Mouse (Mus musculus) adrenal gland, adult (tissue): ENCODE measurements at regions not wholly inside any gene's neighbourhood (a gene's known extent, or its start where the extent isn't known, plus 50 kb on each side); places are given as distances from the start of the nearest gene placed in this dataset.

Source experiments
- DNase-seq, 2 experiments: peaks; one replicate each; pipeline ENCODE4 v3.0.0; 2022 to 2023; ENCODE audit warnings: low spot score in 1 of 2; ENCODE audit not compliant: inconsistent age in 2 of 2

- DNase-seq: no peak
These were observed 141.6 kb upstream of the Fstl4 start for GRCm38 (mm10) chr11:52622861-52623260.

- DNase-seq: no peak
These were observed 135.6 kb upstream of the Fstl4 start for GRCm38 (mm10) chr11:52628875-52629274.

- peak in 1 of 2 experiments; percentile 57 for DNase-seq
These were observed 134.7 kb upstream of the Fstl4 start for GRCm38 (mm10) chr11:52629776-52630175.

- peak in 1 of 2 experiments; percentile 44 for DNase-seq
These were observed 132.9 kb upstream of the Fstl4 start for GRCm38 (mm10) chr11:52631579-52631978.

GRCm38 (mm10) chr11:52634189-52634588 lies 130.2 kb upstream of the Fstl4 start:
- no peak for DNase-seq

- no peak for DNase-seq
These were observed 128.6 kb upstream of the Fstl4 start for GRCm38 (mm10) chr11:52635716-52636389.

GRCm38 (mm10) chr11:52638939-52639338 lies 125.5 kb upstream of the Fstl4 start:
- DNase-seq: no peak

GRCm38 (mm10) chr11:52641725-52642338 lies 122.6 kb upstream of the Fstl4 start:
- DNase-seq: peak; percentile 15 to 33

GRCm38 (mm10) chr11:52644081-52644768 lies 120.2 kb upstream of the Fstl4 start:
- no peak for DNase-seq

GRCm38 (mm10) chr11:52648176-52648839 lies 116.1 kb upstream of the Fstl4 start:
- DNase-seq: peak; percentile 21 to 70

GRCm38 (mm10) chr11:52648849-52649400 lies 115.5 kb upstream of the Fstl4 start:
- DNase-seq: peak; percentile 60 to 77

- DNase-seq: no peak
These were observed 109.8 kb upstream of the Fstl4 start for GRCm38 (mm10) chr11:52654640-52655039.

- DNase-seq: peak; percentile 44 to 59
These were observed 108.5 kb upstream of the Fstl4 start for GRCm38 (mm10) chr11:52655720-52656474.

- no peak for DNase-seq
These were observed 103.2 kb upstream of the Fstl4 start for GRCm38 (mm10) chr11:52661234-52661633.

- DNase-seq: no peak
These were observed 102.4 kb upstream of the Fstl4 start for GRCm38 (mm10) chr11:52661894-52662593.

- DNase-seq: no peak
These were observed 99.1 kb upstream of the Fstl4 start for GRCm38 (mm10) chr11:52665343-52665742.

- DNase-seq: no peak
These were observed 89.4 kb upstream of the Fstl4 start for GRCm38 (mm10) chr11:52675022-52675421.

GRCm38 (mm10) chr11:52678259-52678658 lies 86.2 kb upstream of the Fstl4 start:
- no peak for DNase-seq

- no peak for DNase-seq
These were observed 79.0 kb upstream of the Fstl4 start for GRCm38 (mm10) chr11:52685436-52685835.

GRCm38 (mm10) chr11:52692701-52693100 lies 71.7 kb upstream of the Fstl4 start:
- no peak for DNase-seq
